Mouse (Mus musculus) lung, postnatal 0 days (tissue): ENCODE measurements around the gene Swi5. TPM values are rescaled to one million over a fixed set of nuclear protein-coding genes. Genes with fewer than 3 reads are reported as not detected.

Experiments used
- ATAC-seq: fragments of 200-750 bp; cut with Nextera tagmentation; 2 replicates; pipeline ENCODE4 v1.8.0; 2017; ENCODE audit warnings: moderate library complexity
- DNase-seq: peaks from one replicate; pipeline ENCODE4 v3.0.0-alpha.2; 2016; ENCODE audit warnings: low spot score
- H3K27ac ChIP-seq: fragments of 300-500 bp; sonication (generic); 2 replicates; pipeline ENCODE4 v1.5.1; 2014; ENCODE audit warnings: antibody characterized with exemption, mild to moderate bottlenecking, low read length, mixed read lengths
- H3K27me3 ChIP-seq: fragments of 300-500 bp; sonication (generic); replicated peaks from 2 replicates; pipeline ENCODE4 v1.6.1; 2014; ENCODE audit warnings: low read length, mixed read lengths; ENCODE audit not compliant: insufficient read depth
- H3K36me3 ChIP-seq: fragments of 300-500 bp; sonication (generic); 2 replicates; pipeline ENCODE4 v1.6.1; 2014; ENCODE audit warnings: low read length, mixed read lengths; ENCODE audit not compliant: insufficient read depth
- H3K4me1 ChIP-seq: fragments of 300-500 bp; sonication (generic); 2 replicates; pipeline ENCODE4 v1.6.1; 2014; ENCODE audit warnings: antibody characterized with exemption, low read depth, low read length, mixed read lengths; ENCODE audit not compliant: insufficient read depth
- H3K4me2 ChIP-seq: fragments of 300-500 bp; sonication (generic); replicated peaks from 2 replicates; pipeline ENCODE4 v1.6.1; 2014; ENCODE audit warnings: low read depth, mild to moderate bottlenecking, low read length, moderate library complexity, mixed read lengths
- H3K4me3 ChIP-seq: fragments of 300-500 bp; sonication (generic); 2 replicates; pipeline ENCODE4 v1.5.1; 2014; ENCODE audit warnings: low read depth, low read length
- H3K9ac ChIP-seq: fragments of 300-500 bp; sonication (generic); replicated peaks from 2 replicates; pipeline ENCODE4 v1.6.1; 2014; ENCODE audit warnings: low read depth, mild to moderate bottlenecking
- H3K9me3 ChIP-seq: fragments of 300-500 bp; sonication (generic); 2 replicates; pipeline ENCODE4 v1.6.1; 2016; ENCODE audit warnings: low read length, mixed read lengths
- CTCF ChIP-seq: IDR thresholded peaks from 2 replicates; pipeline ENCODE4 v1.5.1; 2016; ENCODE audit warnings: antibody characterized with exemption, mild to moderate bottlenecking
- EP300 ChIP-seq: IDR thresholded peaks from 2 replicates; pipeline ENCODE4 v1.6.1; 2016; ENCODE audit warnings: antibody characterized with exemption, mild to moderate bottlenecking, control low read depth
- WGBS: fragments of 180-500 bp; shearing (Covaris S2); extraction: QIAGEN DNeasy Blood & Tissue Kit; methylation state at CpG from one replicate; pipeline ENCODE4 v1.1.7; 2014; 5-methylcytosine and 5-hydroxymethylcytosine counted together
- polyA plus RNA-seq: library from polyadenylated mRNA; unstranded; fragments of >200 nt; fragmentation: Nextera tagmentation; extraction: Ambion mirVana; gene quantifications from 2 replicates; pipeline ENCODE4 v1.2.1, GENCODE M21; 2015

The Swi5 gene
- polyA plus RNA-seq, 1 experiment from 2014 or later = 299 TPM

- H3K4me3 ChIP-seq = peak within 1 kb of the TSS; percentile 80
- under 1% methylated on average over 59 of the region's 59 CpGs for WGBS
- H3K27me3 ChIP-seq = no peaks in the 10 kb centered on the region
- TF ChIP-seq EP300 = no peak
- H3K9me3 ChIP-seq = no peaks in the 10 kb centered on the region
- ATAC-seq = peak; percentile 97
- DNase-seq = peak; percentile 95
- peaks cover 9% of the 10 kb centered on the region; the same call in 1 of the 2 replicates for H3K4me1 ChIP-seq
- peak within 1 kb of the TSS; percentile 77 for H3K9ac ChIP-seq
- peak within 1 kb of the TSS; percentile 65 for H3K27ac ChIP-seq
- H3K4me2 ChIP-seq = peak within 1 kb of the TSS; percentile 76
- no peaks in the 10 kb centered on the region; the same call in 1 of the 2 replicates for H3K36me3 ChIP-seq
Measured at GRCm38 (mm10) chr2:32259657-32260417, 28.0 kb downstream of the Swi5 start, which contains the start of gene Uck1. Gene Uck1, minus strand, starts transcription at chr2:32260159.

- Histone ChIP-seq H3K9me3 (no peaks in the 10 kb centered on the region), H3K9ac (peak overlapping the region; percentile 77), H3K4me3 (peak overlapping the region; percentile 80), H3K4me2 (peak overlapping the region; percentile 76), H3K27ac (no peak overlapping the region), H3K4me1 (peaks cover 9% of the 10 kb centered on the region; the same call in 1 of the 2 replicates), H3K27me3 (no peaks in the 10 kb centered on the region), H3K36me3 (no peaks in the 10 kb centered on the region; the same call in 1 of the 2 replicates)
- DNase-seq (no peak), ATAC-seq (no peak)
- TF ChIP-seq CTCF = no peak
- TF ChIP-seq EP300 = no peak
- WGBS = 46% methylated on average over 6 of the region's 6 CpGs
Measured at GRCm38 (mm10) chr2:32258887-32259533, 28.9 kb downstream of the Swi5 start.

- no peak overlapping the region for H3K27ac ChIP-seq
- H3K4me3 ChIP-seq = no peak overlapping the region
- H3K4me1 ChIP-seq = peaks cover 9% of the 10 kb centered on the region; the same call in 1 of the 2 replicates
- ATAC-seq = no peak
- TF ChIP-seq CTCF (no peak), EP300 (no peak)
- WGBS = 82% methylated on average over 11 of the region's 11 CpGs
- H3K4me2 ChIP-seq = no peak overlapping the region
- no peak for DNase-seq
- no peak overlapping the region for H3K9ac ChIP-seq
- H3K27me3 ChIP-seq = no peaks in the 10 kb centered on the region
- H3K36me3 ChIP-seq = peaks cover 5% of the 10 kb centered on the region; the same call in 1 of the 2 replicates
- H3K9me3 ChIP-seq = no peaks in the 10 kb centered on the region
Measured at GRCm38 (mm10) chr2:32256273-32256672, 31.6 kb downstream of the Swi5 start.

- Histone ChIP-seq H3K4me2 (no peak overlapping the region), H3K36me3 (peaks cover 5% of the 10 kb centered on the region; the same call in 1 of the 2 replicates), H3K4me3 (no peak overlapping the region), H3K9ac (no peak overlapping the region), H3K27ac (no peak overlapping the region), H3K9me3 (no peaks in the 10 kb centered on the region), H3K4me1 (peaks cover 6% of the 10 kb centered on the region; the same call in 1 of the 2 replicates), H3K27me3 (no peaks in the 10 kb centered on the region)
- no peak for ATAC-seq
- 86% methylated on average over 5 of the region's 5 CpGs for WGBS
- no peak for TF ChIP-seq CTCF
- no peak for TF ChIP-seq EP300
- DNase-seq = no peak
Measured at GRCm38 (mm10) chr2:32254563-32254962, 33.3 kb downstream of the Swi5 start.

GRCm38 (mm10) chr2:32253352-32253751 is 34.5 kb downstream of the Swi5 start:
- Histone ChIP-seq H3K4me3 (no peak overlapping the region), H3K27me3 (no peaks in the 10 kb centered on the region), H3K27ac (no peak overlapping the region), H3K4me2 (no peak overlapping the region), H3K36me3 (peaks cover 5% of the 10 kb centered on the region; the same call in 1 of the 2 replicates), H3K9me3 (no peaks in the 10 kb centered on the region), H3K9ac (no peak overlapping the region), H3K4me1 (no peaks in the 10 kb centered on the region; the same call in 1 of the 2 replicates)
- DNase-seq (peak; percentile 65), ATAC-seq (peak; percentile 23)
- WGBS = 79% methylated on average over 1 of the region's 1 CpGs
- TF ChIP-seq EP300 = no peak
- no peak for TF ChIP-seq CTCF

- no peak overlapping the region for H3K9ac ChIP-seq
- no peaks in the 10 kb centered on the region for H3K27me3 ChIP-seq
- no peak overlapping the region for H3K4me2 ChIP-seq
- ATAC-seq (no peak), DNase-seq (peak; percentile 13)
- no peak for TF ChIP-seq CTCF
- no peak for TF ChIP-seq EP300
- peak overlapping the region; percentile 32; the same call in 1 of the 2 replicates for H3K27ac ChIP-seq
- 69% methylated on average over 5 of the region's 5 CpGs for WGBS
- H3K9me3 ChIP-seq = no peaks in the 10 kb centered on the region
- H3K4me1 ChIP-seq = no peaks in the 10 kb centered on the region; the same call in 1 of the 2 replicates
- peaks cover 5% of the 10 kb centered on the region; the same call in 1 of the 2 replicates for H3K36me3 ChIP-seq
- H3K4me3 ChIP-seq = no peak overlapping the region
Measured at GRCm38 (mm10) chr2:32252658-32253057, 35.2 kb downstream of the Swi5 start.
